Mouse (Mus musculus) megakaryocyte, embryonic 14.5 days (primary cell): ENCODE measurements around the gene Dcakd.

Experiments
- FLI1 ChIP-seq: IDR thresholded peaks from 2 replicates; pipeline ENCODE4 v1.6.1; 2012; ENCODE audit warnings: low read length, inconsistent platforms, mixed read lengths
- GATA1 ChIP-seq: IDR thresholded peaks from 3 replicates; pipeline ENCODE4 v1.6.1; 2012; ENCODE audit warnings: mixed read lengths, low read length, inconsistent platforms, borderline replicate concordance

DNA sequence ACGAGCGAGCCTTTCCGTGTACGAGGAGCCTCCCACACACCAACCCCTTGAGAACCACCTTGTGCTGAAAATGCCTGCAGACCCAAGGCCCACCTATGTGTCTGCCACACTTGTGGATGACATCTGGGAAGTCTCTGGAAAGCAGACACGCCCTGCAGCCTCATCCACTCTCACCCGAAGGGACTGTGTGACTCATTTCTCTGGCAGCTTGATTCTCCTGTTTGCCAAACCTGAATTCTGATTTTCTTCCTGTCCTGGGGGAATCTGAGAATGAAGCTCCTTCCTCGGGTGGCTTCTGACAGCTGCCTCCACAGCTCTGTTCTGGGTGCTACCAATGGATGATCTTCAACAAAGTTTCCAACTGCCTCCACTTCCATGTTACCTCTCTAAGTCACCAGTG, 31.7 kb downstream of the Dcakd start:
- TF ChIP-seq GATA1 = no peak
- no peak for TF ChIP-seq FLI1
